Mouse (Mus musculus): ENCODE measurements around the gene Ric3. TPM values are rescaled to one million over a fixed set of nuclear protein-coding genes. Genes with fewer than 3 reads are reported as not detected.

Gene Ric3
- polyA plus RNA-seq, 1 experiment from 2014 or later: 28.3 TPM

- Histone ChIP-seq H3K27ac (replicated peaks) (no peak overlapping the region), H3K4me2 (no peak overlapping the region), H3K4me1 (replicated peaks) (no peaks in the 10 kb centered on the region), H3K4me3 (no peak overlapping the region), H3K27me3 (no peaks in the 10 kb centered on the region), H3K9me3 (no peaks in the 10 kb centered on the region), H3K9ac (no peak overlapping the region), H3K36me3 (peaks cover 16% of the 10 kb centered on the region)
- ATAC-seq (ENCODE audit: low read depth): no peak
- 57% methylated on average over 1 of the region's 1 CpGs for WGBS
Observed at GRCm38 (mm10) chr7:109038987-109039386, 44.1 kb downstream of the Ric3 start.

GRCm38 (mm10) chr7:109038121-109038735, 44.9 kb downstream of the Ric3 start:
- Histone ChIP-seq H3K9ac (no peak overlapping the region), H3K36me3 (peaks cover 23% of the 10 kb centered on the region), H3K4me3 (no peak overlapping the region), H3K27ac (replicated peaks) (no peak overlapping the region), H3K4me2 (no peak overlapping the region), H3K4me1 (replicated peaks) (no peaks in the 10 kb centered on the region), H3K27me3 (no peaks in the 10 kb centered on the region), H3K9me3 (no peaks in the 10 kb centered on the region)
- WGBS: 84% methylated on average over 8 of the region's 8 CpGs
- no peak for ATAC-seq (ENCODE audit: low read depth)

- Histone ChIP-seq H3K9ac (no peak overlapping the region), H3K4me1 (replicated peaks) (no peaks in the 10 kb centered on the region), H3K9me3 (no peaks in the 10 kb centered on the region), H3K27me3 (no peaks in the 10 kb centered on the region), H3K4me2 (no peak overlapping the region), H3K36me3 (peaks cover 60% of the 10 kb centered on the region), H3K27ac (replicated peaks) (no peak overlapping the region), H3K4me3 (no peak overlapping the region)
- WGBS: 79% methylated on average over 2 of the region's 2 CpGs
- no peak for ATAC-seq (ENCODE audit: low read depth)
Observed at GRCm38 (mm10) chr7:109032054-109032453, 51.1 kb downstream of the Ric3 start.

- ATAC-seq (ENCODE audit: low read depth): no peak
- WGBS: 93% methylated on average over 3 of the region's 3 CpGs
- H3K9me3 ChIP-seq: no peaks in the 10 kb centered on the region
- no peak overlapping the region for H3K4me3 ChIP-seq
- H3K27ac ChIP-seq (replicated peaks): no peak overlapping the region
- no peaks in the 10 kb centered on the region for H3K4me1 ChIP-seq (replicated peaks)
- no peak overlapping the region for H3K9ac ChIP-seq
- H3K36me3 ChIP-seq: peaks cover 67% of the 10 kb centered on the region
- H3K27me3 ChIP-seq: no peaks in the 10 kb centered on the region
- H3K4me2 ChIP-seq: no peak overlapping the region
Observed at GRCm38 (mm10) chr7:109031331-109031730, 51.8 kb downstream of the Ric3 start.

GRCm38 (mm10) chr7:109029961-109030465, 53.1 kb downstream of the Ric3 start:
- H3K9me3 ChIP-seq: no peaks in the 10 kb centered on the region
- H3K27me3 ChIP-seq: no peaks in the 10 kb centered on the region
- no peak for ATAC-seq (ENCODE audit: low read depth)
- H3K4me1 ChIP-seq (replicated peaks): no peaks in the 10 kb centered on the region
- H3K36me3 ChIP-seq: peaks cover 80% of the 10 kb centered on the region
- 92% methylated on average over 6 of the region's 6 CpGs for WGBS
- no peak overlapping the region for H3K4me2 ChIP-seq
- no peak overlapping the region for H3K4me3 ChIP-seq
- H3K27ac ChIP-seq (replicated peaks): no peak overlapping the region
- H3K9ac ChIP-seq: no peak overlapping the region

- H3K27me3 ChIP-seq: no peaks in the 10 kb centered on the region
- H3K9ac ChIP-seq: no peak overlapping the region
- no peaks in the 10 kb centered on the region for H3K9me3 ChIP-seq
- 27% methylated on average over 6 of the region's 6 CpGs for WGBS
- H3K36me3 ChIP-seq: peaks cover 76% of the 10 kb centered on the region
- ATAC-seq (ENCODE audit: low read depth): peak; percentile 41; the same call in 1 of the 2 replicates
- H3K27ac ChIP-seq (replicated peaks): no peak overlapping the region
- no peaks in the 10 kb centered on the region for H3K4me1 ChIP-seq (replicated peaks)
- no peak overlapping the region for H3K4me2 ChIP-seq
- no peak overlapping the region for H3K4me3 ChIP-seq
Observed at GRCm38 (mm10) chr7:109028204-109028603, 54.9 kb downstream of the Ric3 start.

- H3K36me3 ChIP-seq: peaks cover 76% of the 10 kb centered on the region
- no peak overlapping the region for H3K4me2 ChIP-seq
- no peaks in the 10 kb centered on the region for H3K9me3 ChIP-seq
- H3K27ac ChIP-seq (replicated peaks): no peak overlapping the region
- H3K27me3 ChIP-seq: no peaks in the 10 kb centered on the region
- no peak overlapping the region for H3K4me3 ChIP-seq
- no peaks in the 10 kb centered on the region for H3K4me1 ChIP-seq (replicated peaks)
- WGBS: 97% methylated on average over 7 of the region's 7 CpGs
- no peak overlapping the region for H3K9ac ChIP-seq
- ATAC-seq (ENCODE audit: low read depth): 0 out of 2 replicates have a peak, but pooled peaks have one; percentile 7
Observed at GRCm38 (mm10) chr7:109027721-109028120, 55.4 kb downstream of the Ric3 start.

GRCm38 (mm10) chr7:109026976-109027375, 56.2 kb downstream of the Ric3 start:
- no peaks in the 10 kb centered on the region for H3K4me1 ChIP-seq (replicated peaks)
- H3K9ac ChIP-seq: no peak overlapping the region
- H3K27me3 ChIP-seq: no peaks in the 10 kb centered on the region
- no peaks in the 10 kb centered on the region for H3K9me3 ChIP-seq
- ATAC-seq (ENCODE audit: low read depth): no peak
- H3K4me2 ChIP-seq: no peak overlapping the region
- no peak overlapping the region for H3K4me3 ChIP-seq
- peaks cover 76% of the 10 kb centered on the region for H3K36me3 ChIP-seq
- 91% methylated on average over 9 of the region's 9 CpGs for WGBS
- H3K27ac ChIP-seq (replicated peaks): no peak overlapping the region

GRCm38 (mm10) chr7:109025743-109026142, 57.4 kb downstream of the Ric3 start:
- no peaks in the 10 kb centered on the region for H3K27me3 ChIP-seq
- peaks cover 77% of the 10 kb centered on the region for H3K36me3 ChIP-seq
- H3K27ac ChIP-seq (replicated peaks): no peak overlapping the region
- ATAC-seq (ENCODE audit: low read depth): no peak
- H3K9me3 ChIP-seq: no peaks in the 10 kb centered on the region
- 88% methylated on average over 7 of the region's 7 CpGs for WGBS
- H3K9ac ChIP-seq: no peak overlapping the region
- H3K4me3 ChIP-seq: no peak overlapping the region
- H3K4me1 ChIP-seq (replicated peaks): no peaks in the 10 kb centered on the region
- no peak overlapping the region for H3K4me2 ChIP-seq

- Histone ChIP-seq H3K27ac (replicated peaks) (no peak overlapping the region), H3K4me3 (no peak overlapping the region), H3K36me3 (peaks cover 42% of the 10 kb centered on the region), H3K4me2 (no peak overlapping the region), H3K27me3 (no peaks in the 10 kb centered on the region), H3K9me3 (no peaks in the 10 kb centered on the region), H3K4me1 (replicated peaks) (peaks cover 18% of the 10 kb centered on the region), H3K9ac (no peak overlapping the region)
- ATAC-seq (ENCODE audit: low read depth): peak; percentile 16; the same call in 1 of the 2 replicates
- WGBS: 19% methylated on average over 3 of the region's 3 CpGs
Observed at GRCm38 (mm10) chr7:109021428-109021827, 61.7 kb downstream of the Ric3 start.

GRCm38 (mm10) chr7:109019243-109019642, 63.9 kb downstream of the Ric3 start:
- H3K9ac ChIP-seq: no peak overlapping the region
- H3K9me3 ChIP-seq: no peaks in the 10 kb centered on the region
- no peak overlapping the region for H3K4me2 ChIP-seq
- ATAC-seq (ENCODE audit: low read depth): no peak
- 89% methylated on average over 7 of the region's 7 CpGs for WGBS
- peaks cover 39% of the 10 kb centered on the region for H3K4me1 ChIP-seq (replicated peaks)
- peaks cover 20% of the 10 kb centered on the region for H3K36me3 ChIP-seq
- H3K4me3 ChIP-seq: no peak overlapping the region
- H3K27ac ChIP-seq (replicated peaks): no peak overlapping the region
- no peaks in the 10 kb centered on the region for H3K27me3 ChIP-seq

- peak overlapping the region; percentile 13; the same call in 1 of the 2 replicates for H3K4me2 ChIP-seq
- no peaks in the 10 kb centered on the region for H3K9me3 ChIP-seq
- ATAC-seq (ENCODE audit: low read depth): peak; percentile 70
- peaks cover 7% of the 10 kb centered on the region; the same call in 1 of the 2 replicates for H3K36me3 ChIP-seq
- WGBS: 9% methylated on average over 5 of the region's 5 CpGs
- peak overlapping the region; percentile 86 for H3K27ac ChIP-seq (replicated peaks)
- H3K4me1 ChIP-seq (replicated peaks): peaks cover 67% of the 10 kb centered on the region
- no peaks in the 10 kb centered on the region for H3K27me3 ChIP-seq
- H3K9ac ChIP-seq: 0 out of 2 replicates have a peak overlapping the region, but pooled peaks have one; percentile 34
- no peak overlapping the region for H3K4me3 ChIP-seq
Observed at GRCm38 (mm10) chr7:109016378-109016923, 66.7 kb downstream of the Ric3 start.

Measured in neural tube, embryonic 13.5 days (tissue).